Mouse (Mus musculus): ENCODE measurements at regions not wholly inside any gene's neighbourhood (a gene's known extent, or its start where the extent isn't known, plus 50 kb on each side); places are given as distances from the start of the nearest gene placed in this dataset.

- no peak for TF ChIP-seq CTCF (IDR thresholded peaks at IDR 0.05; ENCODE audit: low read depth)
- TF ChIP-seq EP300 (IDR thresholded peaks at IDR 0.05; ENCODE audit: low read depth) = no peak
Observed at GRCm38 (mm10) chr13:81040494-81040893, 157.3 kb downstream of the Arrdc3 start.

Data from liver, postnatal 0 days (tissue).